Mouse (Mus musculus) E14TG2a.4 (cell line): ENCODE measurements at regions not wholly inside any gene's neighbourhood (a gene's known extent, or its start where the extent isn't known, plus 50 kb on each side); places are given as distances from the start of the nearest gene placed in this dataset.

Experiments used
- CTCF ChIP-seq: conservative IDR thresholded peaks from 2 replicates; pipeline ENCODE4 v1.5.1; 2014; ENCODE audit warnings: low read length
- NANOG ChIP-seq: IDR thresholded peaks from 2 replicates; pipeline ENCODE4 v1.6.1; 2014; ENCODE audit warnings: borderline replicate concordance, low read length, mixed read lengths
- POU5F1 ChIP-seq: IDR thresholded peaks from 2 replicates; pipeline ENCODE4 v1.6.1; 2014; ENCODE audit warnings: low read length, borderline replicate concordance

DNA sequence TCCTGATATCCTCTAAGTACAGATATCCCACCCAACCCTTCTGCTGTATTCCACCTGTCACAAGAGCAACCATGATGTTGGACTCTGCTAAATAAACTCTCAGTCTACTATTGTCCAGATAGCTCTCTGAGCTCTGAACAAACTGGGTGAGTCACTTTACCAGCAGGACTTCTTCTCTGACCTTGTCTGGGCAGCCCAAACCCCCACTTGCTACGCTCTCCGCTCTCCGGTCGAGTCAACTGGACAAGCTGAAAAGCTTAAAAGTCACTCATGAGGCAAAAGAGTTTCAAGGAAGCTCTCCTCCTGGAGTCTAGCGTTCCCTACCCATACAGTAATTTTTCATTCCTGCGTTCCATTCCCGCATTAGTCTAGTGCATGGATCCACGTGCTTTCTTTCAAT lies 173.2 kb downstream of the Gm9733 start:
- no peak for TF ChIP-seq CTCF
- no peak for TF ChIP-seq NANOG
- TF ChIP-seq POU5F1, result no peak
